Mouse (Mus musculus): ENCODE measurements around the gene Svbp. TPM values are rescaled to one million over a fixed set of nuclear protein-coding genes. Genes with fewer than 3 reads are reported as not detected.

The Svbp gene
- polyA plus RNA-seq, 1 experiment from 2014 or later = 100 TPM

GRCm38 (mm10) chr4:119185771-119186170 is 9.3 kb upstream of the Svbp start:
- H3K4me2 ChIP-seq (replicated peaks; ENCODE audit: low read depth) = no peak overlapping the region
- H3K4me3 ChIP-seq (ENCODE audit: low read depth, low read length) = no peak overlapping the region
- H3K27me3 ChIP-seq (ENCODE audit: control insufficient read depth, insufficient read depth, low read length) = no peaks in the 10 kb centered on the region
- 82% methylated on average over 4 of the region's 4 CpGs for WGBS
- DNase-seq (ENCODE audit: low spot score) (no peak), ATAC-seq (ENCODE audit: low FRiP score, low TSS enrichment) (no peak)
- H3K4me1 ChIP-seq (replicated peaks; ENCODE audit: control insufficient read depth, insufficient read depth) = no peaks in the 10 kb centered on the region
- no peak for TF ChIP-seq EP300 (optimal IDR thresholded peaks at IDR 0.05)
- no peak for TF ChIP-seq CTCF (IDR thresholded peaks at IDR 0.05; ENCODE audit: low read depth)
- H3K9me3 ChIP-seq (ENCODE audit: control insufficient read depth, low read length) = no peaks in the 10 kb centered on the region
- H3K36me3 ChIP-seq (ENCODE audit: control insufficient read depth, insufficient read depth, low read length) = no peaks in the 10 kb centered on the region
- H3K27ac ChIP-seq (replicated peaks) = no peak overlapping the region
- no peak overlapping the region for H3K9ac ChIP-seq (ENCODE audit: low read length)

DNA sequence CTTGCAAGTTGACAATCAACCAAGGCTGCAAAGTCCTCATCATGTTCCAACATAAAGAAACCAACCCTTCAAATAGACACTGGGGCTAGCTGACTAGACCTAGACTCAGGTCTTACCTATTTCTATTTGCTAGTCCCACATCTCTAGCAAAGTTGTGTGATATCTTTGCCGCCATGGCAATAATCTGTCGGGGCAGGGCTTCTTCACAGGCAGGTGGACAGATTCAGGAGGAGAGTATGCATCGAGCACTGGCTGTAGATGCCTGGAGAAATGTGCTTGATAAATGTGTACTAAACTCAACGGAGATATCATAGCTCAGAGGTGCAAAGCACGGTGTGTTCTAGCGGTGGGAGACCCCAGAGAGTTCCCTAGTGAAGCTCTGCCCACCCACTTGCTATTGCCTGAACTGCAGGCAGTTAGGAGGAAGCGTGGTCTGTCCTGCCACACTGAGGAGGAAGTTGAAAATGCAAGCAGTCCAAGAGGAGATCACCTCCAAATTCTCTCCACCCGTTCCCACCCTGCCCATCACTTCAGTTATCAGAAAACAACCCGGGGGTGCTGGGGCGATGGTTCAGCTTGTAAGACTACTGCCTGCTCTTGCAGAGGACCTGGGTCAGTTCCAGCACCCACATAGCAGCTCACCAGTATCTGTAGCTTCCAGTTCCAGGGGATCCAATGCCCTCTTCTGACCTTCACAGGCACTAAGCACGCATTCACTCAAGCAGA is 6.9 kb upstream of the Svbp start:
- ATAC-seq (ENCODE audit: low FRiP score, low TSS enrichment) (no peak), DNase-seq (ENCODE audit: low spot score) (no peak)
- TF ChIP-seq EP300 (optimal IDR thresholded peaks at IDR 0.05) = no peak
- peak; percentile 58 for TF ChIP-seq CTCF (IDR thresholded peaks at IDR 0.05; ENCODE audit: low read depth)
- no peaks in the 10 kb centered on the region for H3K27me3 ChIP-seq (ENCODE audit: control insufficient read depth, insufficient read depth, low read length)
- no peak overlapping the region for H3K9ac ChIP-seq (ENCODE audit: low read length)
- H3K4me3 ChIP-seq (ENCODE audit: low read depth, low read length) = no peak overlapping the region
- H3K4me2 ChIP-seq (replicated peaks; ENCODE audit: low read depth) = no peak overlapping the region
- no peaks in the 10 kb centered on the region for H3K36me3 ChIP-seq (ENCODE audit: control insufficient read depth, insufficient read depth, low read length)
- H3K27ac ChIP-seq (replicated peaks) = no peak overlapping the region
- 38% methylated on average over 11 of the region's 11 CpGs for WGBS
- no peaks in the 10 kb centered on the region for H3K9me3 ChIP-seq (ENCODE audit: control insufficient read depth, low read length)
- H3K4me1 ChIP-seq (replicated peaks; ENCODE audit: control insufficient read depth, insufficient read depth) = no peaks in the 10 kb centered on the region

- no peak for ATAC-seq (ENCODE audit: low FRiP score, low TSS enrichment)
- H3K27me3 ChIP-seq (ENCODE audit: control insufficient read depth, insufficient read depth, low read length) = no peaks in the 10 kb centered on the region
- H3K4me2 ChIP-seq (replicated peaks; ENCODE audit: low read depth) = no peak overlapping the region
- DNase-seq (ENCODE audit: low spot score) = no peak
- H3K4me3 ChIP-seq (ENCODE audit: low read depth, low read length) = no peak overlapping the region
- H3K9ac ChIP-seq (ENCODE audit: low read length) = no peak overlapping the region
- no peaks in the 10 kb centered on the region for H3K36me3 ChIP-seq (ENCODE audit: control insufficient read depth, insufficient read depth, low read length)
- 74% methylated on average over 6 of the region's 6 CpGs for WGBS
- TF ChIP-seq EP300 (optimal IDR thresholded peaks at IDR 0.05) = no peak
- TF ChIP-seq CTCF (IDR thresholded peaks at IDR 0.05; ENCODE audit: low read depth) = no peak
- no peaks in the 10 kb centered on the region for H3K4me1 ChIP-seq (replicated peaks; ENCODE audit: control insufficient read depth, insufficient read depth)
- H3K9me3 ChIP-seq (ENCODE audit: control insufficient read depth, low read length) = no peaks in the 10 kb centered on the region
- no peak overlapping the region for H3K27ac ChIP-seq (replicated peaks)
Observed at GRCm38 (mm10) chr4:119189392-119189791, 5.7 kb upstream of the Svbp start.

DNA sequence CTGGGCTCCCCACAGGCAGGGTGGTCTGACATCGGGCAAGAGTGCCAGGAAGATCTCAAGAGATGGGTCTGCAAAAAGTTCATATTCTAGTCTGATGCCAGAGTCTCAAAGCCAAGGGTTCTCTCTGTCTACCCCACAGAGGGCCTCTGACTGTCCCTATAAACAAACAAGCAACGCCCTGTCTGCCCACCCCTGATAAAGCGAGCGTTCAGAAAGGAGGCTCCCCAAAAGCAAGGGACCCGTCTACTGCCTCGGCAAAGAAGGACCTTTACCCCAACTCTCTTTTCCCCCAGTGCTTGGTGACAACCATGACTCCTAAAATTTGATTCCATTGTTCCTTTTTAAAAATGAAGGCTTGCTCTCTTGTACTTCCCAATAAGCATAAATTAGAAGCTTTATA is 5.2 kb upstream of the Svbp start, which contains the start of gene Ermap:
Ermap (minus strand) TSS at position 148 of the 400 bp plus-strand sequence.
- H3K36me3 ChIP-seq (ENCODE audit: control insufficient read depth, insufficient read depth, low read length) = no peaks in the 10 kb centered on the region
- no peak within 1 kb of the TSS for H3K4me3 ChIP-seq (ENCODE audit: low read depth, low read length)
- ATAC-seq (ENCODE audit: low FRiP score, low TSS enrichment) (no peak), DNase-seq (ENCODE audit: low spot score) (no peak)
- no peak within 1 kb of the TSS for H3K9ac ChIP-seq (ENCODE audit: low read length)
- WGBS = 54% methylated on average over 6 of the region's 6 CpGs
- no peaks in the 10 kb centered on the region for H3K4me1 ChIP-seq (replicated peaks; ENCODE audit: control insufficient read depth, insufficient read depth)
- H3K27me3 ChIP-seq (ENCODE audit: control insufficient read depth, insufficient read depth, low read length) = no peaks in the 10 kb centered on the region
- H3K27ac ChIP-seq (replicated peaks) = no peak within 1 kb of the TSS
- H3K4me2 ChIP-seq (replicated peaks; ENCODE audit: low read depth) = no peak within 1 kb of the TSS
- no peaks in the 10 kb centered on the region for H3K9me3 ChIP-seq (ENCODE audit: control insufficient read depth, low read length)
- TF ChIP-seq EP300 (optimal IDR thresholded peaks at IDR 0.05) (no peak), CTCF (IDR thresholded peaks at IDR 0.05; ENCODE audit: low read depth) (no peak)

DNA sequence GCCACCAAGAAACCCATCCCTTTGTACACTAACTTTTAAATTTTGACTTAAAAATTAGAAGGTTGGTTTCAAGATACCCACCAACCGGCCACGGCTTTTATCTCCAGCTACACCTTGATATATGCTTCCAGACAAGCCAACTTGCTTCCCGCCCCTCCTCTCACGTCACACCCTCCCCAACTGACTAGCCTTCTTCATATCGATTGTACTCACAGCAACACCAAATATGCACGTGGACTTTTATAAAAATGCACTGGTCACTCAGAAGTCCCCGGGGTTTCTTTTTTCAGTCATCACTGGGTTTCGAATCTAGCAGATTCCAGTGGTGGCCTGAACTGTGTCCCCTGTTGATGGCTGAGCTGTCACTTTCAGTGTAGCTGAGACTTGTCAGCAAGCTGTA is 4.5 kb upstream of the Svbp start:
- H3K36me3 ChIP-seq (ENCODE audit: control insufficient read depth, insufficient read depth, low read length) = no peaks in the 10 kb centered on the region
- no peaks in the 10 kb centered on the region for H3K9me3 ChIP-seq (ENCODE audit: control insufficient read depth, low read length)
- no peaks in the 10 kb centered on the region for H3K4me1 ChIP-seq (replicated peaks; ENCODE audit: control insufficient read depth, insufficient read depth)
- no peaks in the 10 kb centered on the region for H3K27me3 ChIP-seq (ENCODE audit: control insufficient read depth, insufficient read depth, low read length)
- H3K4me2 ChIP-seq (replicated peaks; ENCODE audit: low read depth) = no peak overlapping the region
- DNase-seq (ENCODE audit: low spot score) (no peak), ATAC-seq (ENCODE audit: low FRiP score, low TSS enrichment) (no peak)
- no peak overlapping the region for H3K27ac ChIP-seq (replicated peaks)
- 69% methylated on average over 8 of the region's 8 CpGs for WGBS
- TF ChIP-seq CTCF (IDR thresholded peaks at IDR 0.05; ENCODE audit: low read depth) (no peak), EP300 (optimal IDR thresholded peaks at IDR 0.05) (no peak)
- no peak overlapping the region for H3K4me3 ChIP-seq (ENCODE audit: low read depth, low read length)
- H3K9ac ChIP-seq (ENCODE audit: low read length) = no peak overlapping the region

DNA sequence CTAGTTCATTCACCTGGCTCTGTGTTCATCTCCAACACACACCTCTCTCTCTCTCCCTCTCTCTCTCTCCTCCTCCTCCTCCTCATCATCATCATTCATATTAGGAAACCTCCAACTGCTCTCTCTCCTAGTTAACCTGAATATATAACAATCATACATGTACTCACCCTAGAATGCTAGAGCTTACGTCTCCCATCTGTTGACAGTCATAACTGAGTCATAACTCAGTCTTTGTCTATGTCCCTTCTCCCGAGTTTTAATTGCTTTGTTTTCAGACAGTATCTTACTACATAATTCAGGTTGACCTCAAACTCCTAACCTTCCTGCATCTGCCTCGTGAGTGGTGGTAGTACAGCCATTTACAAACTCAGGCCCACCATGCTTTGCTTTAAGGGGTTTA is 3.8 kb upstream of the Svbp start:
- 49% methylated on average over 3 of the region's 3 CpGs for WGBS
- Histone ChIP-seq H3K4me2 (replicated peaks; ENCODE audit: low read depth) (no peak overlapping the region), H3K27ac (replicated peaks) (no peak overlapping the region), H3K4me3 (ENCODE audit: low read depth, low read length) (no peak overlapping the region), H3K36me3 (ENCODE audit: control insufficient read depth, insufficient read depth, low read length) (no peaks in the 10 kb centered on the region), H3K9ac (ENCODE audit: low read length) (no peak overlapping the region), H3K27me3 (ENCODE audit: control insufficient read depth, insufficient read depth, low read length) (no peaks in the 10 kb centered on the region), H3K9me3 (ENCODE audit: control insufficient read depth, low read length) (no peaks in the 10 kb centered on the region), H3K4me1 (replicated peaks; ENCODE audit: control insufficient read depth, insufficient read depth) (peaks cover 2% of the 10 kb centered on the region; the same call in 1 of the 2 replicates)
- TF ChIP-seq EP300 (optimal IDR thresholded peaks at IDR 0.05) (no peak), CTCF (IDR thresholded peaks at IDR 0.05; ENCODE audit: low read depth) (no peak)
- ATAC-seq (ENCODE audit: low FRiP score, low TSS enrichment) (no peak), DNase-seq (ENCODE audit: low spot score) (no peak)
